Mouse (Mus musculus): ENCODE results near the gene Wdr24. TPM values are rescaled to one million over a fixed set of nuclear protein-coding genes. Genes with fewer than 3 reads are reported as not detected.

Wdr24 gene
- total and polyA plus RNA-seq, 2 experiments from 2014 or later = 22.6 to 39.7 TPM

GRCm38 (mm10) chr17:25825984-25826570, 2.6 kb downstream of the Wdr24 start:
- Histone ChIP-seq H3K27ac (no peak overlapping the region), H3K9ac (replicated peaks; ENCODE audit: low read length) (no peak overlapping the region), H3K4me1 (ENCODE audit: insufficient read depth, low read length) (peaks cover 29% of the 10 kb centered on the region), H3K9me3 (ENCODE audit: low read length) (no peaks in the 10 kb centered on the region), H3K36me3 (ENCODE audit: insufficient read depth, low read length) (peaks cover 22% of the 10 kb centered on the region; the same call in 1 of the 2 replicates), H3K4me3 (ENCODE audit: low read length) (no peak overlapping the region), H3K4me2 (ENCODE audit: low read depth, low read length) (no peak overlapping the region), H3K27me3 (ENCODE audit: insufficient read depth, low read length) (no peaks in the 10 kb centered on the region)
- 95% methylated on average over 27 of the region's 27 CpGs for WGBS
- DNase-seq (ENCODE audit: low spot score) (no peak), ATAC-seq (no peak)
- TF ChIP-seq CTCF (IDR thresholded peaks at IDR 0.05; ENCODE audit: low read depth) = no peak

- H3K4me1 ChIP-seq (ENCODE audit: insufficient read depth, low read length) = peaks cover 34% of the 10 kb centered on the region
- no peak for DNase-seq (ENCODE audit: low spot score)
- no peak overlapping the region for H3K27ac ChIP-seq
- H3K9ac ChIP-seq (replicated peaks; ENCODE audit: low read length) = no peak overlapping the region
- H3K36me3 ChIP-seq (ENCODE audit: insufficient read depth, low read length) = peaks cover 25% of the 10 kb centered on the region; the same call in 1 of the 2 replicates
- no peak for TF ChIP-seq CTCF (IDR thresholded peaks at IDR 0.05; ENCODE audit: low read depth)
- H3K4me3 ChIP-seq (ENCODE audit: low read length) = no peak overlapping the region
- no peaks in the 10 kb centered on the region for H3K9me3 ChIP-seq (ENCODE audit: low read length)
- H3K4me2 ChIP-seq (ENCODE audit: low read depth, low read length) = no peak overlapping the region
- WGBS = 91% methylated on average over 13 of the region's 13 CpGs
- H3K27me3 ChIP-seq (ENCODE audit: insufficient read depth, low read length) = no peaks in the 10 kb centered on the region
- no peak for ATAC-seq
Observed at GRCm38 (mm10) chr17:25827011-25827410, 3.6 kb downstream of the Wdr24 start.

- peaks cover 25% of the 10 kb centered on the region; the same call in 1 of the 2 replicates for H3K36me3 ChIP-seq (ENCODE audit: insufficient read depth, low read length)
- DNase-seq (ENCODE audit: low spot score) (no peak), ATAC-seq (no peak)
- no peak overlapping the region for H3K4me2 ChIP-seq (ENCODE audit: low read depth, low read length)
- H3K4me1 ChIP-seq (ENCODE audit: insufficient read depth, low read length) = peaks cover 35% of the 10 kb centered on the region
- H3K9ac ChIP-seq (replicated peaks; ENCODE audit: low read length) = peak overlapping the region; percentile 80; the same call in 1 of the 2 replicates
- no peak for TF ChIP-seq CTCF (IDR thresholded peaks at IDR 0.05; ENCODE audit: low read depth)
- no peaks in the 10 kb centered on the region for H3K9me3 ChIP-seq (ENCODE audit: low read length)
- H3K27me3 ChIP-seq (ENCODE audit: insufficient read depth, low read length) = no peaks in the 10 kb centered on the region
- H3K4me3 ChIP-seq (ENCODE audit: low read length) = no peak overlapping the region
- peak overlapping the region; percentile 96; the same call in 1 of the 2 replicates for H3K27ac ChIP-seq
- WGBS = 86% methylated on average over 22 of the region's 22 CpGs
Observed at GRCm38 (mm10) chr17:25827546-25828222, 4.3 kb downstream of the Wdr24 start.

GRCm38 (mm10) chr17:25828223-25828594, 4.8 kb downstream of the Wdr24 start:
- H3K9me3 ChIP-seq (ENCODE audit: low read length) = no peaks in the 10 kb centered on the region
- peak overlapping the region; percentile 96 for H3K27ac ChIP-seq
- peaks cover 35% of the 10 kb centered on the region for H3K4me1 ChIP-seq (ENCODE audit: insufficient read depth, low read length)
- peak overlapping the region; percentile 80 for H3K9ac ChIP-seq (replicated peaks; ENCODE audit: low read length)
- no peaks in the 10 kb centered on the region for H3K27me3 ChIP-seq (ENCODE audit: insufficient read depth, low read length)
- H3K4me2 ChIP-seq (ENCODE audit: low read depth, low read length) = peak overlapping the region; percentile 80
- H3K4me3 ChIP-seq (ENCODE audit: low read length) = peak overlapping the region; percentile 46
- no peak for TF ChIP-seq CTCF (IDR thresholded peaks at IDR 0.05; ENCODE audit: low read depth)
- 75% methylated on average over 8 of the region's 8 CpGs for WGBS
- H3K36me3 ChIP-seq (ENCODE audit: insufficient read depth, low read length) = peaks cover 25% of the 10 kb centered on the region; the same call in 1 of the 2 replicates
- ATAC-seq (no peak), DNase-seq (ENCODE audit: low spot score) (no peak)

- Histone ChIP-seq H3K27me3 (ENCODE audit: insufficient read depth, low read length) (no peaks in the 10 kb centered on the region), H3K27ac (peak within 1 kb of the TSS; percentile 96), H3K9me3 (ENCODE audit: low read length) (no peaks in the 10 kb centered on the region), H3K4me3 (ENCODE audit: low read length) (peak within 1 kb of the TSS; percentile 46), H3K9ac (replicated peaks; ENCODE audit: low read length) (peak within 1 kb of the TSS; percentile 80), H3K4me1 (ENCODE audit: insufficient read depth, low read length) (peaks cover 34% of the 10 kb centered on the region), H3K36me3 (ENCODE audit: insufficient read depth, low read length) (peaks cover 25% of the 10 kb centered on the region; the same call in 1 of the 2 replicates), H3K4me2 (ENCODE audit: low read depth, low read length) (peak within 1 kb of the TSS; percentile 80)
- under 1% methylated on average over 32 of the region's 32 CpGs for WGBS
- peak; percentile 94 for DNase-seq (ENCODE audit: low spot score)
- peak; percentile 72 for TF ChIP-seq CTCF (IDR thresholded peaks at IDR 0.05; ENCODE audit: low read depth)
- peak; percentile 67 for ATAC-seq
Observed at GRCm38 (mm10) chr17:25828712-25829557, 5.5 kb downstream of the Wdr24 start, which contains the start of gene Jmjd8. Gene Jmjd8 (plus strand): TSS chr17:25828867.

GRCm38 (mm10) chr17:25829558-25830017, 6.2 kb downstream of the Wdr24 start:
- TF ChIP-seq CTCF (IDR thresholded peaks at IDR 0.05; ENCODE audit: low read depth) = no peak
- Histone ChIP-seq H3K36me3 (ENCODE audit: insufficient read depth, low read length) (peaks cover 25% of the 10 kb centered on the region; the same call in 1 of the 2 replicates), H3K4me2 (ENCODE audit: low read depth, low read length) (peak overlapping the region; percentile 80), H3K27me3 (ENCODE audit: insufficient read depth, low read length) (no peaks in the 10 kb centered on the region), H3K27ac (peak overlapping the region; percentile 96), H3K9me3 (ENCODE audit: low read length) (no peaks in the 10 kb centered on the region), H3K4me3 (ENCODE audit: low read length) (peak overlapping the region; percentile 46), H3K4me1 (ENCODE audit: insufficient read depth, low read length) (peaks cover 34% of the 10 kb centered on the region), H3K9ac (replicated peaks; ENCODE audit: low read length) (peak overlapping the region; percentile 80)
- no peak for DNase-seq (ENCODE audit: low spot score)
- 34% methylated on average over 8 of the region's 8 CpGs for WGBS
- no peak for ATAC-seq
